Mouse (Mus musculus): ENCODE results near the gene Tmem132b. TPM values are rescaled to one million over a fixed set of nuclear protein-coding genes. Genes with fewer than 3 reads are reported as not detected.
A peak's percentile ranks its signal among the peaks of the same experiment; 100 is the strongest.

The Tmem132b gene
- polyA plus RNA-seq, 1 experiment from 2014 or later, result 0.27 TPM

GRCm38 (mm10) chr5:125772756-125773155 is 241.2 kb downstream of the Tmem132b start:
- no peak overlapping the region for H3K27ac ChIP-seq
- H3K4me3 ChIP-seq, result no peak overlapping the region
- H3K27me3 ChIP-seq (ENCODE audit: poor library complexity, severe bottlenecking), result no peaks in the 10 kb centered on the region
- H3K36me3 ChIP-seq (replicated peaks), result no peaks in the 10 kb centered on the region
- no peak for DNase-seq (ENCODE audit: extremely low spot score, low spot score)
- H3K4me1 ChIP-seq, result no peaks in the 10 kb centered on the region
- WGBS, result 52% methylated on average over 2 of the region's 2 CpGs
- H3K9me3 ChIP-seq, result no peaks in the 10 kb centered on the region

DNA sequence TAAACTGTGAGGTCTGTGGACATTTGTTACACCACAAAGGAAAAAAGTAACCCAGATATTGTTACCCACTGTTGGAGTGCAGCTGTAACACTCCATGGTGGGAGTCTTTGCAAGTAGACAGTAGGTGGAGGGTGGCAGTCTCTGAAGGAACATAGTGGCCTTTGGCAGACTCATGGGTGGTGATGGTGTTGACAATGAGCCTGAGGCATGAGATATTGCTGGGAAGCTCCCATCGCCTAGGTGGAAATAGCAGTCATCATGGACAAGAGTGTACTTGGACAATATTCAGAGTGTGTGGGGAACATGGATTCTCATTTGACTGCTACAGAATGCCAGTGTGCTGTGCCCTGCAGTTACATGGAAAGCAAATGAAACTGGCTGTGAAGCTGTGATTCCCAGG is 248.8 kb downstream of the Tmem132b start:
- no peaks in the 10 kb centered on the region for H3K27me3 ChIP-seq (ENCODE audit: poor library complexity, severe bottlenecking)
- no peaks in the 10 kb centered on the region for H3K4me1 ChIP-seq
- DNase-seq (ENCODE audit: extremely low spot score, low spot score), result no peak
- no peak overlapping the region for H3K4me3 ChIP-seq
- H3K36me3 ChIP-seq (replicated peaks), result no peaks in the 10 kb centered on the region
- H3K27ac ChIP-seq, result no peak overlapping the region
- 93% methylated on average over 1 of the region's 1 CpGs for WGBS
- H3K9me3 ChIP-seq, result peaks cover 5% of the 10 kb centered on the region; the same call in 1 of the 2 replicates

DNA sequence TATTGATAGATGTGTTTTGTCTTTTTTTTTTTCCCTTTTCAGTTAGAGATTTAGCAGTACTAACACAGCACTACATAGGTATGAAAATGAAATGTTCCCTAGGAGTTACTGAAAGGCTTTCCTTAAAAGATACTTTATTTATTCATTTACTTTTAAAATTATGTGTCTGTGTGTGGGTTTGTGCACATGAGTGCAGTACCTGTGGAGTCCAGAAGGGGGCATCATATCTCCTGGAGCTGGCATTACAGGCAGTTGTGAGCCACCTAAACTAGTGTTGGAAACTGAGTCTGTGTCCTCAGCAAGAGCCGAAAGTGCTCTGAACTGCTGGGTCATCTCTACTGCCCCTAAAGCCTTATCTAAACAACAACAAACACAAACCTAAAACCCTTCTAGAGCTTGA is 261.1 kb downstream of the Tmem132b start:
- Histone ChIP-seq H3K27me3 (ENCODE audit: poor library complexity, severe bottlenecking) (no peaks in the 10 kb centered on the region), H3K36me3 (replicated peaks) (no peaks in the 10 kb centered on the region), H3K9me3 (0 out of 2 replicates have a peak, but pooled peaks cover 3% of the 10 kb centered on the region), H3K4me1 (no peaks in the 10 kb centered on the region), H3K27ac (no peak overlapping the region), H3K4me3 (no peak overlapping the region)
- whole genome bisulfite sequencing, result 91% methylated on average over 1 of the region's 1 CpGs
- DNase-seq (ENCODE audit: extremely low spot score, low spot score), result no peak

DNA sequence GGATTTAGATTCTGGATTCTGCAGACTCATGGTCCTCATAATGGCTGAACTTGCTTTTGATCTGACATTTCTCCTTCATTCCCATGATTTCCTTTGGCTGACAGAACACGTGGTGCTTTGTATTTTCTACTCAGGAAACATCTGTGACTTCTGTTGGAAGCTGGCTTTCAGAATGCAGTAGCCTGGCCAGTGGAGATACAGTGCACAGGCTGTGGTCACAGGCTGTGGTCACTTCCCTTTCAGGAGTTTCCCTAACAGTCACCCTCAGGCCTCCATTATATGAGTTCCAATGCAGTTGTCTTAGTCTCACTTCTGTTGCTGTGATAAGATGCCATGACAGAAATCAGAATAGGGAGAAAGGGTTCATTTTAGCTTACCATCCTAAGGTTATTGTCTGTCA is 262.7 kb downstream of the Tmem132b start:
- 59% methylated on average over 1 of the region's 1 CpGs for WGBS
- Histone ChIP-seq H3K27ac (no peak overlapping the region), H3K9me3 (no peaks in the 10 kb centered on the region), H3K4me3 (no peak overlapping the region), H3K4me1 (peaks cover 4% of the 10 kb centered on the region; the same call in 1 of the 2 replicates), H3K36me3 (replicated peaks) (no peaks in the 10 kb centered on the region), H3K27me3 (ENCODE audit: poor library complexity, severe bottlenecking) (no peaks in the 10 kb centered on the region)
- no peak for DNase-seq (ENCODE audit: extremely low spot score, low spot score)

GRCm38 (mm10) chr5:125799622-125800021 is 268.0 kb downstream of the Tmem132b start:
- Histone ChIP-seq H3K4me3 (peak overlapping the region; percentile 38), H3K9me3 (no peaks in the 10 kb centered on the region), H3K27me3 (ENCODE audit: poor library complexity, severe bottlenecking) (no peaks in the 10 kb centered on the region), H3K4me1 (peaks cover 24% of the 10 kb centered on the region), H3K27ac (peak overlapping the region; percentile 11; the same call in 1 of the 2 replicates), H3K36me3 (replicated peaks) (no peaks in the 10 kb centered on the region)
- peak; percentile 15 for DNase-seq (ENCODE audit: extremely low spot score, low spot score)
- WGBS, result 21% methylated on average over 5 of the region's 5 CpGs

DNA sequence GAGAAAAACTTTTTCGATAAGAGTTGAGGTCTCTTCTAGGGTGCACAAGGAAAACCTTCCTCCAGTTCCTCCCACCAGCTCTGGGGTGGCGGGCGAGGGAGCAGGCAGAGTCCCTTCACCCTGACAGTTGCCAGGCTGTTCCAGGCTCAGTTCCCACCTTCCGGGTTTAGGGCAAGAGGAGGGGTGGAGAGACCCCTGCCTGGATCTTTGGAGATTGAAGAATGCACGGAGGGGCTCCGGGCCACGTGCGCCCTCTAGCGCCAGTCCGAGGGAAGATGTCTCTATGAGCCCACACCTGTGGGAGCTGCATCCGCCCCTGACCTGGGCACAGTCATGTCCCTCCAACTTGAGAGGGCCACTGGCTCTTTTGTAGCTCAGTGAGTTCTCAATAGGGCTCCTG is 268.5 kb downstream of the Tmem132b start:
- H3K27me3 ChIP-seq (ENCODE audit: poor library complexity, severe bottlenecking), result no peaks in the 10 kb centered on the region
- H3K9me3 ChIP-seq, result no peaks in the 10 kb centered on the region
- peak; percentile 64 for DNase-seq (ENCODE audit: extremely low spot score, low spot score)
- H3K36me3 ChIP-seq (replicated peaks), result no peaks in the 10 kb centered on the region
- H3K4me3 ChIP-seq, result peak overlapping the region; percentile 38
- peaks cover 24% of the 10 kb centered on the region for H3K4me1 ChIP-seq
- H3K27ac ChIP-seq, result no peak overlapping the region
- 13% methylated on average over 11 of the region's 11 CpGs for WGBS

GRCm38 (mm10) chr5:125802801-125803200 is 271.2 kb downstream of the Tmem132b start:
- Histone ChIP-seq H3K9me3 (no peaks in the 10 kb centered on the region), H3K4me1 (peaks cover 29% of the 10 kb centered on the region), H3K4me3 (no peak overlapping the region), H3K27me3 (ENCODE audit: poor library complexity, severe bottlenecking) (no peaks in the 10 kb centered on the region), H3K27ac (no peak overlapping the region), H3K36me3 (replicated peaks) (no peaks in the 10 kb centered on the region)
- 73% methylated on average over 7 of the region's 7 CpGs for WGBS
- DNase-seq (ENCODE audit: extremely low spot score, low spot score), result no peak

DNA sequence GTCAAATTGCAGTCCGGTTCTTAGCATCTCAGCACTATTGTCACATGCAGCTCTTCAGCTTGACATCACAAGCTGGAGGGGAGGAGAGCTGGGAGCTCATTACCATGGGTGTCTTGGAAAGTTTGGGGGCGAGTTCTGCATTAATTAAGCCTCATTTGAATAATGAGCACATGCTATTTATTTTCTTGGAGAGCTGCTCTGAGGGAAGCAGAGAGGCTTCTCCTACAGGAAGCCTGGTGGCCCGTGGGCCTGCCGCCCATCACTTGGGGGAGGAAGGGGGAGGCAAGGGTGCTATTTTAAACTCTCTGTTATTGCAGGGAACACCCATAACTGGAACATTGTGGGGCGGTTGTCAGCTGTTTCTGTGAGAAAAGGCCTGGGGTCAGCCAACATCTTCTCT is 273.8 kb downstream of the Tmem132b start:
- 73% methylated on average over 5 of the region's 5 CpGs for WGBS
- no peak for DNase-seq (ENCODE audit: extremely low spot score, low spot score)
- Histone ChIP-seq H3K4me1 (peaks cover 18% of the 10 kb centered on the region), H3K27ac (no peak overlapping the region), H3K9me3 (no peaks in the 10 kb centered on the region), H3K27me3 (ENCODE audit: poor library complexity, severe bottlenecking) (no peaks in the 10 kb centered on the region), H3K4me3 (no peak overlapping the region), H3K36me3 (replicated peaks) (no peaks in the 10 kb centered on the region)

DNA sequence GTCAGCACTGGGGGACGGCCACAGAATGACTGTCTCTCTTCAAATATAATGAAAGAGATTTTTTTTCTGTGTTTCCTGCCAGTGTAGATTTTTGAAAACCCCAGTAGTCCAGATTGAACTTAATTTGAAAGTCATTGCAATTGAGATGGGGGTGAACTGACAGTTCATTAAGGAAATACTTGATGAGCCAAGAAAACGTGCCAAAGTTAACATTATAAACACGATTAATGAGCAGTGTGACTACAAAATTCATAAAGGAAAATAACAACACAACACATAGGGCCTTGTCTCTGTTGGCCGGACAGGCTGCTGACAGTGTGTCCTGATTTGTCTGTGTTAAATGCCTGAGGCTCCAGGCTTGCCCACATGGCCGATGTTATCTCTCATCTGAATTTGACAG is 276.3 kb downstream of the Tmem132b start:
- Histone ChIP-seq H3K9me3 (no peaks in the 10 kb centered on the region), H3K27ac (no peak overlapping the region), H3K4me1 (peaks cover 11% of the 10 kb centered on the region), H3K36me3 (replicated peaks) (no peaks in the 10 kb centered on the region), H3K4me3 (no peak overlapping the region), H3K27me3 (ENCODE audit: poor library complexity, severe bottlenecking) (no peaks in the 10 kb centered on the region)
- WGBS, result 86% methylated on average over 5 of the region's 5 CpGs
- no peak for DNase-seq (ENCODE audit: extremely low spot score, low spot score)

DNA sequence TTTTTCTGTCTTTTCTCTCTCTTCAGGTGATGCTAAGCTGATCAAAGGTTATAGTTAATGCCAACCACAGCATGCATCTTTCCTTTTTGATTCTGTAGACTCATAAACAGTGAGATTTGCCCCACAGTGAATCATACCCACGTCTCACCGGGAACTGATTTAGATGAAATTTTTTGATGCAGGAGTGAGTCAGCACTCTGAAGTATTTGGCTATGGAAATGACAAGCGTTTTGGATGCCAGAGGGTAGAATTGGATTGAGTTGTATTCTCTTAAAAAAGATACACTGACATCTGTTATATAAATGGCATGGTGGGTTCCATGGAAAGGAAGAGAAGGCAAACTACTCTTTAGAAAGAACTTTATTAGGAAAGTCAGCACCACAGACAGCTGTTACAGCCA is 297.8 kb downstream of the Tmem132b start:
- Histone ChIP-seq H3K27ac (no peak overlapping the region), H3K4me1 (no peaks in the 10 kb centered on the region), H3K4me3 (no peak overlapping the region), H3K36me3 (replicated peaks) (no peaks in the 10 kb centered on the region), H3K9me3 (no peaks in the 10 kb centered on the region), H3K27me3 (ENCODE audit: poor library complexity, severe bottlenecking) (no peaks in the 10 kb centered on the region)
- DNase-seq (ENCODE audit: extremely low spot score, low spot score), result no peak
- WGBS, result 85% methylated on average over 3 of the region's 3 CpGs

- WGBS, result 90% methylated on average over 1 of the region's 1 CpGs
- H3K9me3 ChIP-seq, result no peaks in the 10 kb centered on the region
- no peak overlapping the region for H3K27ac ChIP-seq
- H3K4me1 ChIP-seq, result no peaks in the 10 kb centered on the region
- H3K36me3 ChIP-seq (replicated peaks), result no peaks in the 10 kb centered on the region
- DNase-seq (ENCODE audit: extremely low spot score, low spot score), result no peak
- no peak overlapping the region for H3K4me3 ChIP-seq
- no peaks in the 10 kb centered on the region for H3K27me3 ChIP-seq (ENCODE audit: poor library complexity, severe bottlenecking)
Measured at GRCm38 (mm10) chr5:125835890-125836289, 304.3 kb downstream of the Tmem132b start.

DNA sequence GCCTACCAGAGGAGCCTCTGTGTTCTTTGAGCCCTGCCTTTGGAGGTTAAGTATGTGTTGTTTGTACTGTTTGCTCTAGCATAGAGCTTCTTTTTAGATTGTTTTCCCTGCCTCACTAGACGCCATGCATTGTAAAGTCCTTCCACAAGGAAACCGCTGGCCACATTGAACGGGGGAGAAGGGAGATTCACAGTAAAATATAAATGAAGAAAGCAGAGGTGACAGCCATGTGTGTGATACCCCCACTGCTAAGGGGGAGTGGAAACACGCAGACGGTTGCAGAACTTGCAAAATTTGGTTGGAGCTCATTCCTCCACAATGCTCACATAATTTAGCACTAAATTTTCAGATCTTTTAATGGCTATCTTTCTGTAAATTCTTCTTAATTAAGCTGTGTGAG is 305.2 kb downstream of the Tmem132b start:
- H3K9me3 ChIP-seq, result no peaks in the 10 kb centered on the region
- no peak overlapping the region for H3K4me3 ChIP-seq
- no peaks in the 10 kb centered on the region for H3K27me3 ChIP-seq (ENCODE audit: poor library complexity, severe bottlenecking)
- no peak for DNase-seq (ENCODE audit: extremely low spot score, low spot score)
- H3K27ac ChIP-seq, result no peak overlapping the region
- no peaks in the 10 kb centered on the region for H3K36me3 ChIP-seq (replicated peaks)
- 93% methylated on average over 5 of the region's 5 CpGs for WGBS
- no peaks in the 10 kb centered on the region for H3K4me1 ChIP-seq

Measured in forebrain, embryonic 10.5 days (tissue).